Mouse (Mus musculus) WW6 (cell line): ENCODE results near the gene Ptges2.

ENCODE experiments used
- DNase-seq: peaks from one replicate; pipeline ENCODE4 v3.0.0-alpha.2; 2013; ENCODE audit warnings: low read depth, low spot score

Gene Ptges2

GRCm38 (mm10) chr2:32375317-32375940 is 20.3 kb upstream of the Ptges2 start:
- DNase-seq = no peak

- no peak for DNase-seq
Observed at GRCm38 (mm10) chr2:32376963-32377362, 18.7 kb upstream of the Ptges2 start.

- no peak for DNase-seq
Observed at GRCm38 (mm10) chr2:32380001-32380500, 15.6 kb upstream of the Ptges2 start.

GRCm38 (mm10) chr2:32381141-32381774 is 14.4 kb upstream of the Ptges2 start:
- DNase-seq = no peak

GRCm38 (mm10) chr2:32381775-32382223 is 13.9 kb upstream of the Ptges2 start, which contains the start of gene 1110008P14Rik:
Gene 1110008P14Rik, minus strand, starts transcription at chr2:32381938.
- DNase-seq = peak; percentile 79

GRCm38 (mm10) chr2:32382689-32383088 is 13.0 kb upstream of the Ptges2 start:
- DNase-seq = no peak

- DNase-seq = no peak
Observed at GRCm38 (mm10) chr2:32387706-32388490, 7.8 kb upstream of the Ptges2 start, which contains the start of gene Lcn2. Gene Lcn2, minus strand, starts transcription at chr2:32388252.

- DNase-seq = no peak
Observed at GRCm38 (mm10) chr2:32389157-32389556, 6.5 kb upstream of the Ptges2 start.

GRCm38 (mm10) chr2:32390871-32391270 is 4.8 kb upstream of the Ptges2 start:
- DNase-seq = no peak

GRCm38 (mm10) chr2:32392063-32392462 is 3.6 kb upstream of the Ptges2 start:
- DNase-seq = no peak

- DNase-seq = no peak
Observed at GRCm38 (mm10) chr2:32394973-32395372, 723 bp upstream of the Ptges2 start.

- DNase-seq = peak; percentile 81
Observed at GRCm38 (mm10) chr2:32395946-32396621, 388 bp downstream of the Ptges2 start.

- no peak for DNase-seq
Observed at GRCm38 (mm10) chr2:32396695-32397094, 999 bp downstream of the Ptges2 start.

GRCm38 (mm10) chr2:32404663-32405062 is 9.0 kb downstream of the Ptges2 start:
- DNase-seq = peak; percentile 94

GRCm38 (mm10) chr2:32407144-32407824 is 11.6 kb downstream of the Ptges2 start:
- no peak for DNase-seq

- no peak for DNase-seq
Observed at GRCm38 (mm10) chr2:32408429-32409424, 13.0 kb downstream of the Ptges2 start.

GRCm38 (mm10) chr2:32411407-32411806 is 15.7 kb downstream of the Ptges2 start:
- DNase-seq = no peak

- no peak for DNase-seq
Observed at GRCm38 (mm10) chr2:32412742-32413531, 17.2 kb downstream of the Ptges2 start.

- no peak for DNase-seq
Observed at GRCm38 (mm10) chr2:32413936-32414335, 18.2 kb downstream of the Ptges2 start.
